Mouse (Mus musculus): Measurements from ENCODE around the gene Olfr324.

Olfr324 gene

DNA sequence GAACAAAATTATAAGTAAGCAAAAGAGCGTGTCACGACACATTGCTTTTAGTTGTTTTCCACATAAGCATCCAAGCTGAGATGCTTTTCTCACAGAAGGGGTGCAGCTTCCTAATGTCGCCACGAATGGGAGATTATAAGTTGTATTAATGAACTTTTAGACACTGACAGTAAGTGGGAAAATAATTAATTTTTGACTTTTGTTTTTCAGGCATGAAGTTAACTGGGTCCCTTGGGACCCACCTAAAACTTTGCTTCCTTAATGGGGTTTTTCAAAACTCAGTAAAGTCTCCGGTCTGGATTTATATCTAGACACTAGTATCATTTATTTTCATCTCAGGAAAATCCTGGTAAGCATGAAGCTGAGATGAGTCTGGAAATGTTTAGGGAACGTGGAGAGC is at the start of gene Olfr324:
Gene Olfr324, plus strand, starts transcription at position 301 of the 400 bp plus-strand sequence.
- DNase-seq (ENCODE audit: low spot score in 2 of 2) = no peak

DNA sequence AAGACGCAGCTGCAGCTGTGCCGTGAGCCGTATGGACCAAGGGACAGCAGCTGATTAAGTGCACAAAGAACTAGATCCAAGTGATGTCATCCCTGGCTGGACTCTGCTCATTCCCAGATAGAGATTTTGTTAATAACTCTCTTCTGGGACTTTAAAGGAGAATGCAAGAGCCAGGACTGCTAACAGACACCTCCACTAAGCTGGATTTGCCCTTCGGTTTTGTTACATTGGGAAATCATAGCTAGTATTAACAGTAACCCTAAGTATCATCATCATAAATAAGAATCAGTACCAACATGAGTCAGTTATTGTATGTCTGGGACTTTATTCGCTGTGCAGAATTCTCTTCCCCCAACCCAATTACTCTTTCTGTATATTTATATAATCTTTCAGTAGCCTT is 48.6 kb upstream of the Olfr324 start, which contains the start of gene Olfr329-ps:
Gene Olfr329-ps, minus strand, starts transcription at position 101 of the 400 bp plus-strand sequence.
- no peak for DNase-seq (ENCODE audit: low spot score in 2 of 2)

GRCm38 (mm10) chr11:58555536-58555935 is 39.4 kb upstream of the Olfr324 start, which contains the start of gene Olfr328:
Olfr328 (minus strand) TSS chr11:58555636.
- no peak for DNase-seq (ENCODE audit: low spot score in 2 of 2)

DNA sequence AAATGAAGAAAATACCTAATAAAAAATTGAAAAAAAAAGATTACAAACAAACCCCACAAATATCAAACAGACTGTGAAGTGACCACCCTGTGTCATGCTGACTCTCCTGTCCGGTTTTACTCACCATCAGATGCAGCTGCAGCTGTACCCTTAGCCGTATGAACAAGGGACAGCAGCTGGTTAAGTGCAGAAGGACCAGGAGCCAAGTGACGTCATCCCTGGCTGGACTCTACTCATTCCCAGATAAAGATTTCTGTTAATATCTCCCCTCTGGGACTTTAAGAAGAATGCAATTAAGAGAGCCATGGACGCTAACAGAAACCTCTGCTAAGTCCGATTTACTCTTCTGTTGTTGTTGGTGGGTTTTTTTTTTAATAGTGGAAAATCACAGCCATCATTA is 24.5 kb upstream of the Olfr324 start, which contains the start of gene Olfr224:
Gene Olfr224, minus strand, starts transcription at position 149 of the 400 bp plus-strand sequence.
- no peak for DNase-seq (ENCODE audit: low spot score in 2 of 2)

- DNase-seq (ENCODE audit: low spot score in 2 of 2) = no peak
These were observed 17.5 kb upstream of the Olfr324 start, which contains the start of gene Olfr325 for GRCm38 (mm10) chr11:58577430-58577829. Olfr325 (plus strand) TSS chr11:58577730.

DNA sequence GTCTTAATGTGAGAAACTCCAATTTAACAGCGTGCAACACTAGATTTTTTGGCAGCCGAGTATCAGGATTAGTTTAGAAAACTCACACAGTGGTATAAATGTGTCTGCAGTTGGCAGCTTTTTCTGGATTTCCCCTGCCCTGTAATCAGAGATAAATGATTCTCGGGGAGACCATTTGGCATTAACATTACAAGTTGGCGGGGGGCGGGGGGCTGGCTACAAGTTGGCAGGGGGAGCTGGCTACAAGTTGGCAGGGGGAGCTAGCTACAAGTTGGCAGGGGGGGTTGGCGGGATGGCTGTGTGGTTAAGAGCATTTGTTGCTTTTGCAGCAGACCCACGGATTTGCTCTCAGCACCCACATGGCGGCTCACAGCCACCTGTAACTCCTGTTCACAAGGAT is 16.3 kb upstream of the Olfr324 start:
- no peak for DNase-seq (ENCODE audit: low spot score in 2 of 2)

- peak; percentile 36 to 54 for DNase-seq (ENCODE audit: low spot score in 2 of 2)
These were observed 7.0 kb upstream of the Olfr324 start for GRCm38 (mm10) chr11:58587898-58588348.

- DNase-seq (ENCODE audit: low spot score in 2 of 2) = no peak
These were observed 6.2 kb upstream of the Olfr324 start for GRCm38 (mm10) chr11:58588620-58589250.

DNA sequence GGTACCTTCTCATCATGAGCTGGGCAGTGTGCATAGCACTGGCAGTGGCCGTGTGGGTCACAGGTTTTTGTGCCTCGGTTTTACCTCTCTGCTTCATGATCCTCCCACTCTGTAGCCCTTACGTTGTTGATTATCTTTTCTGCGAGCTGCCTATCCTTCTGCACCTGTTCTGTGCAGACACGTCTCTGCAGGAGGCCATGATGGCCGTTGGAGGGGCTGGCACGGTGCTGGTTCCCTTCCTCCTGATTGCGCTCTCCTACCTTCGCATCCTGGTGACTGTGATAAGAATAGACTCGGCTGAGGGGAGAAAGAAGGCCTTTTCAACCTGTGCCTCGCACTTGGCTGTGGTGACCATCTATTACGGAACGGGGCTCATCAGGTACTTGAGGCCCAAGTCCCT is 2.9 kb downstream of the Olfr324 start:
- no peak for DNase-seq (ENCODE audit: low spot score in 2 of 2)

- no peak for DNase-seq (ENCODE audit: low spot score in 2 of 2)
These were observed 7.1 kb downstream of the Olfr324 start for GRCm38 (mm10) chr11:58602062-58602461.

GRCm38 (mm10) chr11:58602800-58603560 is 8.1 kb downstream of the Olfr324 start:
- no peak for DNase-seq (ENCODE audit: low spot score in 2 of 2)

GRCm38 (mm10) chr11:58604688-58605087 is 9.8 kb downstream of the Olfr324 start:
- DNase-seq (ENCODE audit: low spot score in 2 of 2) = no peak

DNA sequence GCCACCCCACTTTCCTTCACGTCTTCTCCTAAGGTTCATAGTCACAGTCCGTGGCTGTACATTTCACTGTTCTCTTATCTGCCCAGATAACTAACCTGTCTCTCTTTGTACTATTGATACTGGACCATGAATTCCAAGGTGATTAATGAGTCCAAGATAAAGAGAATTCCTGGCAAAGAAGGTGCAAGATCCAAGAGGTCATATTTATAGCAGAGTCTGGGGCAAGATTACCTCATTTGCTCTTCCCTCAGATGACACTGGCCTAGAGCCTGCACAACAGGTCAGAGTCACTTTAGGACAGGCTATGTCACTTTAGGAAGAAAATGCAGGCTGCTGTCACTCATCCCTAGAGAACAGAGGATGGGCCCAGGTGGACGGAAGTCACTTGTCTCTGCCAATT is 10.3 kb downstream of the Olfr324 start:
- DNase-seq (ENCODE audit: low spot score in 2 of 2) = no peak

GRCm38 (mm10) chr11:58606177-58606919 is 11.4 kb downstream of the Olfr324 start:
- no peak for DNase-seq (ENCODE audit: low spot score in 2 of 2)

GRCm38 (mm10) chr11:58607030-58607429 is 12.1 kb downstream of the Olfr324 start:
- no peak for DNase-seq (ENCODE audit: low spot score in 2 of 2)

GRCm38 (mm10) chr11:58613359-58613758 is 18.4 kb downstream of the Olfr324 start:
- no peak for DNase-seq (ENCODE audit: low spot score in 2 of 2)

GRCm38 (mm10) chr11:58614526-58614925 is 19.6 kb downstream of the Olfr324 start:
- no peak for DNase-seq (ENCODE audit: low spot score in 2 of 2)

GRCm38 (mm10) chr11:58615975-58616374 is 21.1 kb downstream of the Olfr324 start, which contains the start of gene 2210407C18Rik:
2210407C18Rik (minus strand) TSS chr11:58616075.
- DNase-seq (ENCODE audit: low spot score in 2 of 2) = no peak

GRCm38 (mm10) chr11:58618369-58618768 is 23.5 kb downstream of the Olfr324 start:
- DNase-seq (ENCODE audit: low spot score in 2 of 2) = no peak

GRCm38 (mm10) chr11:58618793-58619192 is 23.9 kb downstream of the Olfr324 start:
- no peak for DNase-seq (ENCODE audit: low spot score in 2 of 2)

DNA sequence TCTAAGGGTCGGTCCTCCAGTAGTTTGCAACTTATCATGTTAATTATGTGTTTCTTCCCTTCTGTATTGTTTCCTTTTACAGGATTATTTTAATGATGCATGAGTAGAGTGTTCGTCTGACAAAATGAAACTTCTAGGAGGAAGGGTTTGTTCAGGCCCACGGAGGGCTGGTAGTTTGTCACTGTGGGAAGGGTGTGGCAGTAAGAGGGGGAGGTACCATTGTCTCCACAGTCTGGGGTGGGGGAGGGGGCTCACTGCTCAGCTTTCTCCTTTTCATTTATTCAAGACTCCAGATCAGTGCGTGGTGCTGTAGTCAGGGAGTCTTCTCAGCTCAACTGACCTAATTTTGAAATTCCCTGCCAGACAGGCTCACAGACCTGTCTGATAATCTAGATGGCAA is 31.2 kb downstream of the Olfr324 start:
- DNase-seq (ENCODE audit: low spot score in 2 of 2) = no peak

- no peak for DNase-seq (ENCODE audit: low spot score in 2 of 2)
These were observed 35.5 kb downstream of the Olfr324 start, which contains the start of gene Olfr323 for GRCm38 (mm10) chr11:58630401-58630800. Olfr323 (minus strand) TSS chr11:58630501.

Measured in spleen, postnatal 36 days (tissue).